Mouse (Mus musculus): ENCODE measurements around the gene Akr1c13. TPM values are rescaled to one million over a fixed set of nuclear protein-coding genes. Genes with fewer than 3 reads are reported as not detected.
"Not testable (repeated sequence)": the region's sequence is repeated elsewhere in the genome, so short reads cannot be mapped to it uniquely, and the experiment has no call there.

Akr1c13 gene
- polyA plus RNA-seq, 1 experiment from 2014 or later = 1.7 TPM

- H3K36me3 ChIP-seq = no peaks in the 10 kb centered on the region
- no peak for ATAC-seq (ENCODE audit: insufficient number of reproducible peaks, insufficient read depth, low FRiP score, low TSS enrichment, low read depth)
- no peak overlapping the region for H3K27ac ChIP-seq
- H3K9me3 ChIP-seq = no peaks in the 10 kb centered on the region
- no peak overlapping the region for H3K9ac ChIP-seq
- no peak overlapping the region for H3K4me3 ChIP-seq
- H3K4me1 ChIP-seq = no peaks in the 10 kb centered on the region
- H3K27me3 ChIP-seq = no peaks in the 10 kb centered on the region
- H3K4me2 ChIP-seq = no peak overlapping the region
- 79% methylated on average over 3 of the region's 3 CpGs for WGBS
Observed at GRCm38 (mm10) chr13:4192511-4192910, 1.6 kb downstream of the Akr1c13 start.

DNA sequence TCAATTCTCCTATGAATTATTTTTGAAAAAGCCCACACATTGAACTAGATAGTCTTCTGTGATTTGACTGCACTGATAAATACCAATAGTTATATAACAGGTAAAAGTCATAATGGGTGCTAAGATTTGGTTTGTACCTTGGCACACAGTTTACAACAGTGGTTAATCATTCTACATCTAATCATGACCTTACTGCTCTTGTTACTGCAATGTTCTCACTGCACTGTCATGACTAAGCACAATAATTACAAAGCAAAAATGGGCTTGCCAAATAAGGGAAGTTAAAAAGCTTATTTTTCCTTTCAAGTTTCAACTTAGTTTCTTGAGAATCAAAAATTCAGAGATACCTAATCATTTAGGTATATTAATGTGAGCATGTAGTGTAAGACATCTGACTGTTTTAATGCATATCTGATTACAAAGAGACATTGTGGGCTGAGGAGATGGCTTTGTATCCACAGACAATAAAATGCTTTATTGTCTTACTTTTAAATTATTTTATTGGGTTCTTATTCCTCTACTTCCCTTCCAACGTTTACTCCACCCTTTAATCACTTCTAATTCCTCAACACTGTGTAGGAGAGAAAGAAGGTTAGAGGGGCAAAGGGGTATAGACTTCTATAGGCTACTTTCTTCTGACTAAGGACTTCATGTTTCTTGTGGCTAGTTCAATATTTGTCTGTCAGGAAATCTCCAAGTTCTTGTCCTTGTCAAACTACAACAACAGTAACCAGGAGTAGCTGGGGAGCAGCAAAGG is 15.4 kb downstream of the Akr1c13 start:
- H3K4me3 ChIP-seq = no peak overlapping the region
- no peak overlapping the region for H3K9ac ChIP-seq
- H3K36me3 ChIP-seq = no peaks in the 10 kb centered on the region
- H3K27me3 ChIP-seq = no peaks in the 10 kb centered on the region
- H3K4me2 ChIP-seq = no peak overlapping the region
- no peaks in the 10 kb centered on the region for H3K4me1 ChIP-seq
- H3K9me3 ChIP-seq = no peaks in the 10 kb centered on the region
- no peak overlapping the region for H3K27ac ChIP-seq
- no peak for ATAC-seq (ENCODE audit: insufficient number of reproducible peaks, insufficient read depth, low FRiP score, low TSS enrichment, low read depth)
- 31% methylated on average over 1 of the region's 1 CpGs for WGBS

DNA sequence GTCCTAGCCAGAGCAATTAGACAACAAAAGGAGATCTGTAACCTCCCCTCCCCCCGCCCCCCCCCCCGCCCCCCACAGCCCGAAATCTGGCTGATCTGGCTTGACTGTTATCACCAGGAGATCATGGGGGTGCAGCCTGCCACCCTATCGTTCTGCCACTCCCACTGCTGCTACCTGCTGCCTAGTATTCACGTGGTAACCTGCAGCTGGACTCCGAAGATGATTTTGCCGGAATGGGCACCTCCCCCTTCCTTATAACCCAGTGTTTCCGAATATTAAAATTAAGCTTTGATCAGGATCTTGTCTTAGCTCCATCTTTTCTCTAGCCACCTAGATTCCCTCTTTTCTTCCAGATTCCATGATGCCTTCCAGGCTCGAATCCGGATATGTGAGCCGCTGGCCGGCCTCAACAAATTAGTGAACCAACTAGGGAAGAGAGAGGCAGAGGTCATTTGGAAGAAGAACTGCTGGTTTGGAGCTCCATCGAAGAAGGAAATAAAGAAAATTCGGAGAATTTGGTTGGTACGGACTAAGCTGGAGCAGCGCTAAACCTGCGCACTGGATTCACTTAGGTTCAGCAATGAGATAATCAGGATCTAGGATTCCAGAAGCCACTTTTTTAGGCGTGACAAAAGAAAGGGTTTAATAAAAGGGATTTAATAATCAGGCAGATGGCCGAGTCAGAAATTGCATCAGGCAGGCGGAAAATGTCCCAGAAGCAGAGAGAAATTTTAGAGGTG is 20.8 kb downstream of the Akr1c13 start:
- no peak overlapping the region for H3K4me3 ChIP-seq
- ATAC-seq (ENCODE audit: insufficient number of reproducible peaks, insufficient read depth, low FRiP score, low TSS enrichment, low read depth) = no peak
- no peak overlapping the region for H3K4me2 ChIP-seq
- H3K27ac ChIP-seq = no peak overlapping the region
- H3K36me3 ChIP-seq = no peaks in the 10 kb centered on the region
- WGBS = 65% methylated on average over 19 of the region's 20 CpGs
- no peaks in the 10 kb centered on the region for H3K4me1 ChIP-seq
- H3K9me3 ChIP-seq = no peaks in the 10 kb centered on the region
- H3K9ac ChIP-seq = no peak overlapping the region
- no peaks in the 10 kb centered on the region for H3K27me3 ChIP-seq

DNA sequence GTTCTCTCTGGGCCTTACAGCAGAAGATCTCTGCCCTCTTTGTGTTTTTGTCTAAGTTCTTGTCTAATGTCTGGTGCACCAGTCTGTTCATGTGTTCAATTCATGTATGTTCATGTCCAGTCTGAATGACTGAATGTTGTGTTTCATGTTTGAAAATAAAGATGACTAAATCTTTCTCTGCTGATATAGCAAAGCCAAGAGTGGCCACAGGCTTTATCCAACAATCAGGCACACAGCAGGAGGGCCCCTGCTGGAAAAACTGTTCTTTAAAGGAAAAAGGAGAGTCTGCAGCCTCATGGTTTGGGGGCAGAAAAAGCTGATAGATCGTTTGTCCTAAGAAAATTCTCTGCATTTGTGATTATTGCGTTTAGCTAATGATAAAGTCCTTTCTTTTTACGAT is 21.4 kb downstream of the Akr1c13 start:
- Histone ChIP-seq H3K9ac (no peak overlapping the region), H3K36me3 (no peaks in the 10 kb centered on the region), H3K4me2 (no peak overlapping the region), H3K4me3 (no peak overlapping the region), H3K9me3 (no peaks in the 10 kb centered on the region), H3K4me1 (no peaks in the 10 kb centered on the region), H3K27me3 (no peaks in the 10 kb centered on the region), H3K27ac (no peak overlapping the region)
- no peak for ATAC-seq (ENCODE audit: insufficient number of reproducible peaks, insufficient read depth, low FRiP score, low TSS enrichment, low read depth)
- 60% methylated on average over 3 of the region's 3 CpGs for WGBS

DNA sequence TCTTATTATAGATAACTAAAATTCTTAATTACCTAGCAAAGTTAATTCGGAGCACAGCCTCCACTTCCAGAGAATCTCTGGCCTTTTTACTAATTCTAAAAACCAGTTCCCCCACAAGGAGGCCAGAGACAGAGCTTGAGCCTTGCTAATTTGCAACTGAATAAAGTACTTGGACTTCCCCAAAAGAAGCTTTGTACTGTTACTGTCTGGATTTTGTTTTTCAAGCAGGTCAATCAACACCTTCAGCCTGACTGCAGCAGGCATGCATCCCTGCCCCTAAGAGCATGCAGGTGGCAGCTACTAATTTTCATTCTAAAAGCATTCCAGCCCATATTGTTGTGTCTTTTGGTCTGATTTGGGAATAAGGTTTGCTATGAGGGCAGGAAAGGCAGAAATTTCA is 24.5 kb downstream of the Akr1c13 start:
- ATAC-seq (ENCODE audit: insufficient number of reproducible peaks, insufficient read depth, low FRiP score, low TSS enrichment, low read depth); H3K4me2 ChIP-seq; H3K4me1 ChIP-seq; H3K27me3 ChIP-seq; H3K9me3 ChIP-seq; H3K9ac ChIP-seq; H3K36me3 ChIP-seq; H3K4me3 ChIP-seq; H3K27ac ChIP-seq: not testable (repeated sequence)
- 74% methylated on average over 1 of the region's 1 CpGs for WGBS

- Histone ChIP-seq H3K27me3 (no peaks in the 10 kb centered on the region), H3K9ac (no peak within 1 kb of the TSS), H3K27ac (no peak within 1 kb of the TSS), H3K4me3 (no peak within 1 kb of the TSS), H3K4me2 (no peak within 1 kb of the TSS), H3K36me3 (no peaks in the 10 kb centered on the region), H3K9me3 (no peaks in the 10 kb centered on the region), H3K4me1 (no peaks in the 10 kb centered on the region)
- 71% methylated on average over 1 of the region's 1 CpGs for whole genome bisulfite sequencing
- ATAC-seq (ENCODE audit: insufficient number of reproducible peaks, insufficient read depth, low FRiP score, low TSS enrichment, low read depth) = no peak
Observed at GRCm38 (mm10) chr13:4228441-4228840, 37.5 kb downstream of the Akr1c13 start, which contains the start of gene Akr1c19. Akr1c19 (plus strand) TSS chr13:4228700.

GRCm38 (mm10) chr13:4230841-4231623 is 40.1 kb downstream of the Akr1c13 start:
- 90% methylated on average over 8 of the region's 8 CpGs for WGBS
- H3K4me3 ChIP-seq = no peak overlapping the region
- no peaks in the 10 kb centered on the region for H3K27me3 ChIP-seq
- no peak overlapping the region for H3K27ac ChIP-seq
- no peaks in the 10 kb centered on the region for H3K36me3 ChIP-seq
- no peaks in the 10 kb centered on the region for H3K4me1 ChIP-seq
- no peak overlapping the region for H3K4me2 ChIP-seq
- ATAC-seq (ENCODE audit: insufficient number of reproducible peaks, insufficient read depth, low FRiP score, low TSS enrichment, low read depth) = no peak
- no peaks in the 10 kb centered on the region for H3K9me3 ChIP-seq
- H3K9ac ChIP-seq = no peak overlapping the region

- Histone ChIP-seq H3K27ac (no peak overlapping the region), H3K27me3 (no peaks in the 10 kb centered on the region), H3K36me3 (no peaks in the 10 kb centered on the region), H3K4me2 (no peak overlapping the region), H3K4me1 (no peaks in the 10 kb centered on the region), H3K4me3 (no peak overlapping the region), H3K9ac (no peak overlapping the region), H3K9me3 (no peaks in the 10 kb centered on the region)
- WGBS = 75% methylated on average over 1 of the region's 1 CpGs
- ATAC-seq (ENCODE audit: insufficient number of reproducible peaks, insufficient read depth, low FRiP score, low TSS enrichment, low read depth) = no peak
Observed at GRCm38 (mm10) chr13:4233135-4233534, 42.2 kb downstream of the Akr1c13 start.

- Histone ChIP-seq H3K4me1 (no peaks in the 10 kb centered on the region), H3K36me3 (no peaks in the 10 kb centered on the region), H3K27me3 (no peaks in the 10 kb centered on the region), H3K4me2 (no peak overlapping the region), H3K4me3 (no peak overlapping the region), H3K9me3 (no peaks in the 10 kb centered on the region), H3K9ac (no peak overlapping the region), H3K27ac (no peak overlapping the region)
- no peak for ATAC-seq (ENCODE audit: insufficient number of reproducible peaks, insufficient read depth, low FRiP score, low TSS enrichment, low read depth)
- WGBS = 88% methylated on average over 3 of the region's 3 CpGs
Observed at GRCm38 (mm10) chr13:4233536-4234172, 42.7 kb downstream of the Akr1c13 start.

- H3K9me3 ChIP-seq = no peaks in the 10 kb centered on the region
- H3K4me3 ChIP-seq = peak overlapping the region; percentile 34
- H3K36me3 ChIP-seq = no peaks in the 10 kb centered on the region
- WGBS = 2% methylated on average over 13 of the region's 13 CpGs
- 0 out of 2 replicates have a peak overlapping the region, but pooled peaks have one; percentile 44 for H3K9ac ChIP-seq
- ATAC-seq (ENCODE audit: insufficient number of reproducible peaks, insufficient read depth, low FRiP score, low TSS enrichment, low read depth) = peak; percentile 75; the same call in 1 of the 2 replicates
- no peaks in the 10 kb centered on the region for H3K27me3 ChIP-seq
- H3K4me2 ChIP-seq = peak overlapping the region; percentile 62
- H3K27ac ChIP-seq = no peak overlapping the region
- H3K4me1 ChIP-seq = no peaks in the 10 kb centered on the region
Observed at GRCm38 (mm10) chr13:4244861-4245559, 54.1 kb downstream of the Akr1c13 start.

- Histone ChIP-seq H3K36me3 (no peaks in the 10 kb centered on the region), H3K4me3 (no peak overlapping the region), H3K4me1 (no peaks in the 10 kb centered on the region), H3K27ac (no peak overlapping the region), H3K9me3 (no peaks in the 10 kb centered on the region), H3K9ac (no peak overlapping the region), H3K27me3 (no peaks in the 10 kb centered on the region), H3K4me2 (no peak overlapping the region)
- ATAC-seq (ENCODE audit: insufficient number of reproducible peaks, insufficient read depth, low FRiP score, low TSS enrichment, low read depth) = no peak
- 70% methylated on average over 3 of the region's 3 CpGs for WGBS
Observed at GRCm38 (mm10) chr13:4249347-4249746, 58.4 kb downstream of the Akr1c13 start.

All from embryonic facial prominence, embryonic 13.5 days (tissue).